Mouse (Mus musculus) midbrain, embryonic 12.5 days (tissue): ENCODE results near the gene Tmem131. TPM values are rescaled to one million over a fixed set of nuclear protein-coding genes. Genes with fewer than 3 reads are reported as not detected.
A peak's percentile ranks its signal among the peaks of the same experiment; 100 is the strongest.

ENCODE experiments used
- ATAC-seq: fragments of 200-750 bp; cut with Nextera tagmentation; 2 replicates; pipeline ENCODE4 v1.8.0; 2017; ENCODE audit warnings: low read depth, moderate TSS enrichment, moderate library complexity; ENCODE audit not compliant: low FRiP score
- H3K27ac ChIP-seq: fragments of 300-500 bp; sonication (generic); replicated peaks from 2 replicates; pipeline ENCODE4 v1.5.1; 2016; ENCODE audit warnings: mild to moderate bottlenecking
- H3K27me3 ChIP-seq: fragments of 300-500 bp; sonication (generic); 2 replicates; pipeline ENCODE4 v1.6.1; 2016; ENCODE audit warnings: mild to moderate bottlenecking
- H3K36me3 ChIP-seq: fragments of 300-500 bp; sonication (generic); 2 replicates; pipeline ENCODE4 v1.6.1; 2016
- H3K4me1 ChIP-seq: fragments of 300-500 bp; sonication (generic); 2 replicates; pipeline ENCODE4 v1.6.1; 2016
- H3K4me2 ChIP-seq: fragments of 300-500 bp; sonication (generic); replicated peaks from 2 replicates; pipeline ENCODE4 v1.6.1; 2016; ENCODE audit warnings: mild to moderate bottlenecking, moderate library complexity
- H3K4me3 ChIP-seq: fragments of 300-500 bp; sonication (generic); 2 replicates; pipeline ENCODE4 v1.5.1; 2016; ENCODE audit warnings: mild to moderate bottlenecking
- H3K9ac ChIP-seq: fragments of 300-500 bp; sonication (generic); replicated peaks from 2 replicates; pipeline ENCODE4 v1.6.1; 2016; ENCODE audit warnings: mild to moderate bottlenecking, moderate library complexity
- H3K9me3 ChIP-seq: fragments of 300-500 bp; sonication (generic); 2 replicates; pipeline ENCODE4 v1.6.1; 2016; ENCODE audit warnings: mild to moderate bottlenecking
- whole genome bisulfite sequencing: fragments of 180-500 bp; shearing (Covaris S2); methylation state at CpG from one replicate; pipeline ENCODE4 v1.1.7; 2016; 5-methylcytosine and 5-hydroxymethylcytosine counted together
- polyA plus RNA-seq: library from polyadenylated mRNA; unstranded; fragments of >200 nt; fragmentation: Nextera tagmentation; extraction: Ambion mirVana; gene quantifications from 2 replicates; pipeline ENCODE4 v1.2.1, GENCODE M21; 2016

Gene Tmem131
- polyA plus RNA-seq, 1 experiment from 2014 or later: 17.8 TPM

- H3K9me3 ChIP-seq: no peaks in the 10 kb centered on the region
- H3K9ac ChIP-seq: no peak overlapping the region
- H3K4me3 ChIP-seq: no peak overlapping the region
- H3K27ac ChIP-seq: no peak overlapping the region
- no peaks in the 10 kb centered on the region for H3K4me1 ChIP-seq
- H3K36me3 ChIP-seq: no peaks in the 10 kb centered on the region
- no peaks in the 10 kb centered on the region for H3K27me3 ChIP-seq
- no peak overlapping the region for H3K4me2 ChIP-seq
- 89% methylated on average over 9 of the region's 9 CpGs for WGBS
- no peak for ATAC-seq
Measured at GRCm38 (mm10) chr1:36760401-36760800, 183.1 kb downstream of the Tmem131 start.

- H3K4me2 ChIP-seq: no peak overlapping the region
- H3K27me3 ChIP-seq: no peaks in the 10 kb centered on the region
- no peaks in the 10 kb centered on the region for H3K36me3 ChIP-seq
- 90% methylated on average over 18 of the region's 18 CpGs for WGBS
- H3K4me3 ChIP-seq: no peak overlapping the region
- no peak overlapping the region for H3K9ac ChIP-seq
- no peak overlapping the region for H3K27ac ChIP-seq
- no peak for ATAC-seq
- no peaks in the 10 kb centered on the region for H3K9me3 ChIP-seq
- no peaks in the 10 kb centered on the region for H3K4me1 ChIP-seq
Measured at GRCm38 (mm10) chr1:36759076-36759475, 184.4 kb downstream of the Tmem131 start.

- no peak overlapping the region for H3K4me3 ChIP-seq
- no peak for ATAC-seq
- WGBS: 86% methylated on average over 9 of the region's 9 CpGs
Measured at GRCm38 (mm10) chr1:36758553-36758952, 184.9 kb downstream of the Tmem131 start.

GRCm38 (mm10) chr1:36753932-36754675, 189.4 kb downstream of the Tmem131 start:
- H3K27me3 ChIP-seq: no peaks in the 10 kb centered on the region
- H3K4me1 ChIP-seq: no peaks in the 10 kb centered on the region
- no peak overlapping the region for H3K9ac ChIP-seq
- H3K4me3 ChIP-seq: no peak overlapping the region
- no peaks in the 10 kb centered on the region for H3K36me3 ChIP-seq
- WGBS: 83% methylated on average over 6 of the region's 6 CpGs
- ATAC-seq: no peak
- H3K4me2 ChIP-seq: no peak overlapping the region
- H3K9me3 ChIP-seq: no peaks in the 10 kb centered on the region
- no peak overlapping the region for H3K27ac ChIP-seq

More at GRCm38 (mm10) chr1:36758553-36758952, 184.9 kb downstream of the Tmem131 start:
- no peaks in the 10 kb centered on the region for H3K9me3 ChIP-seq
- no peak overlapping the region for H3K4me2 ChIP-seq
- no peaks in the 10 kb centered on the region for H3K36me3 ChIP-seq
- no peak overlapping the region for H3K27ac ChIP-seq
- H3K9ac ChIP-seq: no peak overlapping the region
- no peaks in the 10 kb centered on the region for H3K27me3 ChIP-seq
- H3K4me1 ChIP-seq: no peaks in the 10 kb centered on the region

- no peak for ATAC-seq
Measured at GRCm38 (mm10) chr1:36746452-36746851, 197.0 kb downstream of the Tmem131 start.

GRCm38 (mm10) chr1:36745661-36746060, 197.8 kb downstream of the Tmem131 start:
- H3K9me3 ChIP-seq: no peaks in the 10 kb centered on the region
- 28% methylated on average over 4 of the region's 4 CpGs for WGBS
- no peak for ATAC-seq
- H3K27ac ChIP-seq: no peak overlapping the region
- peaks cover 9% of the 10 kb centered on the region for H3K4me1 ChIP-seq
- 0 out of 2 replicates have a peak, but pooled peaks cover 5% of the 10 kb centered on the region for H3K27me3 ChIP-seq
- H3K4me3 ChIP-seq: no peak overlapping the region
- no peak overlapping the region for H3K9ac ChIP-seq
- no peaks in the 10 kb centered on the region for H3K36me3 ChIP-seq
- H3K4me2 ChIP-seq: no peak overlapping the region

More at GRCm38 (mm10) chr1:36746452-36746851, 197.0 kb downstream of the Tmem131 start:
- H3K4me3 ChIP-seq: no peak overlapping the region
- H3K4me2 ChIP-seq: no peak overlapping the region
- peaks cover 9% of the 10 kb centered on the region for H3K4me1 ChIP-seq
- no peaks in the 10 kb centered on the region for H3K36me3 ChIP-seq
- no peaks in the 10 kb centered on the region for H3K9me3 ChIP-seq
- no peak overlapping the region for H3K9ac ChIP-seq
- WGBS: 45% methylated on average over 15 of the region's 15 CpGs
- H3K27me3 ChIP-seq: no peaks in the 10 kb centered on the region
- no peak overlapping the region for H3K27ac ChIP-seq

- H3K27ac ChIP-seq: no peak overlapping the region
Measured at GRCm38 (mm10) chr1:36744268-36744944, 199.1 kb downstream of the Tmem131 start.

GRCm38 (mm10) chr1:36743046-36743445, 200.4 kb downstream of the Tmem131 start:
- H3K4me1 ChIP-seq: peaks cover 9% of the 10 kb centered on the region
- no peaks in the 10 kb centered on the region for H3K36me3 ChIP-seq
- no peak for ATAC-seq
- no peak overlapping the region for H3K9ac ChIP-seq
- H3K27ac ChIP-seq: no peak overlapping the region
- H3K27me3 ChIP-seq: 0 out of 2 replicates have a peak, but pooled peaks cover 5% of the 10 kb centered on the region
- no peak overlapping the region for H3K4me2 ChIP-seq
- no peaks in the 10 kb centered on the region for H3K9me3 ChIP-seq
- 84% methylated on average over 9 of the region's 9 CpGs for WGBS
- no peak overlapping the region for H3K4me3 ChIP-seq

More at GRCm38 (mm10) chr1:36744268-36744944, 199.1 kb downstream of the Tmem131 start:
- Histone ChIP-seq H3K36me3 (no peaks in the 10 kb centered on the region), H3K9me3 (no peaks in the 10 kb centered on the region), H3K9ac (no peak overlapping the region), H3K4me3 (peak overlapping the region; percentile 32), H3K27me3 (0 out of 2 replicates have a peak, but pooled peaks cover 5% of the 10 kb centered on the region), H3K4me1 (peaks cover 9% of the 10 kb centered on the region), H3K4me2 (peak overlapping the region; percentile 45)
- peak; percentile 78 for ATAC-seq
- WGBS: 25% methylated on average over 17 of the region's 17 CpGs

Other genes starting within 250 kb of the Tmem131 start
- 0.27 TPM in 2 replicates for gene 4933424G06Rik, start 233.5 kb downstream of the Tmem131 start, polyA plus RNA-seq
- 109 and 118 TPM in 2 replicates for gene Actr1b, start 229.2 kb downstream of the Tmem131 start, polyA plus RNA-seq
- gene Zap70, start 181.9 kb downstream of the Tmem131 start, polyA plus RNA-seq: 0.24 and 0.26 TPM in 2 replicates
- gene Vwa3b, start 82.9 kb upstream of the Tmem131 start, polyA plus RNA-seq: 0.43 and 0.68 TPM in 2 replicates